Mouse (Mus musculus) lung, postnatal 0 days (tissue): ENCODE results near the gene Pnp2.

Experiments
- CTCF ChIP-seq: IDR thresholded peaks from 2 replicates; pipeline ENCODE4 v1.5.1; 2016; ENCODE audit warnings: antibody characterized with exemption, mild to moderate bottlenecking
- EP300 ChIP-seq: IDR thresholded peaks from 2 replicates; pipeline ENCODE4 v1.6.1; 2016; ENCODE audit warnings: antibody characterized with exemption, mild to moderate bottlenecking, control low read depth

- TF ChIP-seq CTCF (no peak), EP300 (no peak)
Observed at GRCm38 (mm10) chr14:50938119-50938908, 17.5 kb upstream of the Pnp2 start.
